Mouse (Mus musculus) heart, postnatal 0 days (tissue): ENCODE data around the gene Ehbp1. TPM values are rescaled to one million over a fixed set of nuclear protein-coding genes. Genes with fewer than 3 reads are reported as not detected.
A peak's percentile ranks its signal among the peaks of the same experiment; 100 is the strongest.

Source experiments
- ATAC-seq: fragments of 200-750 bp; cut with Nextera tagmentation; 2 replicates; pipeline ENCODE4 v1.8.0; 2017; ENCODE audit warnings: low read depth, moderate number of reproducible peaks, moderate library complexity; ENCODE audit not compliant: insufficient read depth
- DNase-seq: peaks from one replicate; pipeline ENCODE4 v3.0.0-alpha.2; 2016; ENCODE audit warnings: low spot score
- H3K27ac ChIP-seq: fragments of 300-500 bp; sonication (generic); 2 replicates; pipeline ENCODE4 v1.5.1; 2014; ENCODE audit warnings: low read depth, mild to moderate bottlenecking
- H3K27me3 ChIP-seq: fragments of 300-500 bp; sonication (generic); 2 replicates; pipeline ENCODE4 v1.6.1; 2014; ENCODE audit warnings: low read length, mixed read lengths; ENCODE audit not compliant: control insufficient read depth, insufficient read depth
- H3K36me3 ChIP-seq: fragments of 300-500 bp; sonication (generic); replicated peaks from 2 replicates; pipeline ENCODE4 v1.6.1; 2014; ENCODE audit warnings: low read length, mixed read lengths; ENCODE audit not compliant: control insufficient read depth, insufficient read depth
- H3K4me1 ChIP-seq: fragments of 300-500 bp; sonication (generic); 2 replicates; pipeline ENCODE4 v1.6.1; 2014; ENCODE audit warnings: antibody characterized with exemption; ENCODE audit not compliant: control insufficient read depth, insufficient read depth
- H3K4me2 ChIP-seq: fragments of 300-500 bp; sonication (generic); 2 replicates; pipeline ENCODE4 v1.6.1; 2014; ENCODE audit warnings: low read depth, mild to moderate bottlenecking, low read length, moderate library complexity
- H3K4me3 ChIP-seq: fragments of 300-500 bp; sonication (generic); 2 replicates; pipeline ENCODE4 v1.5.1; 2014; ENCODE audit warnings: low read depth, low read length
- H3K9ac ChIP-seq: fragments of 300-500 bp; sonication (generic); replicated peaks from 2 replicates; pipeline ENCODE4 v1.6.1; 2014; ENCODE audit warnings: low read depth, low read length, mixed read lengths
- H3K9me3 ChIP-seq: fragments of 300-500 bp; sonication (generic); replicated peaks from 2 replicates; pipeline ENCODE4 v1.6.1; 2016; ENCODE audit warnings: low read length; ENCODE audit not compliant: control insufficient read depth
- CTCF ChIP-seq: IDR thresholded peaks from 2 replicates; pipeline ENCODE4 v1.5.1; 2016; ENCODE audit warnings: antibody characterized with exemption, control low read depth, low read depth
- EP300 ChIP-seq: IDR thresholded peaks from 2 replicates; pipeline ENCODE4 v1.6.1; 2016; ENCODE audit warnings: antibody characterized with exemption, low read depth
- WGBS: fragments of 180-500 bp; shearing (Covaris S2); extraction: QIAGEN DNeasy Blood & Tissue Kit; methylation state at CpG from one replicate; pipeline ENCODE4 v1.1.7; 2014; 5-methylcytosine and 5-hydroxymethylcytosine counted together
- polyA plus RNA-seq: library from polyadenylated mRNA; unstranded; fragments of >200 nt; fragmentation: Nextera tagmentation; extraction: Ambion mirVana; gene quantifications from 2 replicates; pipeline ENCODE4 v1.2.1, GENCODE M21; 2015
- total RNA-seq: library from RNA; depleted of rRNA; stranded (reverse); fragments of >200 nt; gene quantifications from 2 replicates; pipeline ENCODE4 v1.2.3, GENCODE M21; 2014; ENCODE audit warnings: low replicate concordance

Ehbp1 gene
- total and polyA plus RNA-seq, 2 experiments from 2014 or later = 35.9 to 53.5 TPM

GRCm38 (mm10) chr11:22274144-22274543, 67.9 kb downstream of the Ehbp1 start:
- Histone ChIP-seq H3K4me3 (no peak overlapping the region), H3K9me3 (0 out of 2 replicates have a peak, but pooled peaks cover 4% of the 10 kb centered on the region), H3K4me2 (no peak overlapping the region), H3K27me3 (no peaks in the 10 kb centered on the region), H3K9ac (no peak overlapping the region), H3K36me3 (peaks cover 9% of the 10 kb centered on the region; the same call in 1 of the 2 replicates), H3K4me1 (peaks cover 9% of the 10 kb centered on the region; the same call in 1 of the 2 replicates), H3K27ac (0 out of 2 replicates have a peak overlapping the region, but pooled peaks have one; percentile 23)
- ATAC-seq (no peak), DNase-seq (no peak)
- TF ChIP-seq CTCF (no peak), EP300 (no peak)
- 36% methylated on average over 2 of the region's 2 CpGs for WGBS

- Histone ChIP-seq H3K27me3 (no peaks in the 10 kb centered on the region), H3K4me1 (peaks cover 9% of the 10 kb centered on the region; the same call in 1 of the 2 replicates), H3K4me3 (no peak overlapping the region), H3K9me3 (0 out of 2 replicates have a peak, but pooled peaks cover 4% of the 10 kb centered on the region), H3K36me3 (peaks cover 9% of the 10 kb centered on the region; the same call in 1 of the 2 replicates), H3K27ac (peak overlapping the region; percentile 23), H3K9ac (no peak overlapping the region), H3K4me2 (no peak overlapping the region)
- ATAC-seq = no peak
- TF ChIP-seq CTCF = no peak
- no peak for TF ChIP-seq EP300
- DNase-seq = no peak
- WGBS = 70% methylated on average over 7 of the region's 7 CpGs
These were observed 68.7 kb downstream of the Ehbp1 start for GRCm38 (mm10) chr11:22273378-22273777.

- H3K4me1 ChIP-seq = peaks cover 9% of the 10 kb centered on the region; the same call in 1 of the 2 replicates
- WGBS = 84% methylated on average over 3 of the region's 3 CpGs
- TF ChIP-seq EP300 = no peak
- no peak for TF ChIP-seq CTCF
These were observed 70.2 kb downstream of the Ehbp1 start for GRCm38 (mm10) chr11:22271889-22272288.

GRCm38 (mm10) chr11:22269643-22270042, 72.4 kb downstream of the Ehbp1 start:
- H3K4me2 ChIP-seq = no peak overlapping the region
- H3K4me1 ChIP-seq = peaks cover 9% of the 10 kb centered on the region; the same call in 1 of the 2 replicates
- H3K9ac ChIP-seq = no peak overlapping the region
- no peak overlapping the region for H3K27ac ChIP-seq
- TF ChIP-seq CTCF (no peak), EP300 (no peak)
- WGBS = 67% methylated on average over 4 of the region's 4 CpGs
- H3K4me3 ChIP-seq = no peak overlapping the region
- no peak for DNase-seq
- no peak for ATAC-seq
- no peaks in the 10 kb centered on the region for H3K27me3 ChIP-seq
- H3K9me3 ChIP-seq = no peaks in the 10 kb centered on the region
- no peaks in the 10 kb centered on the region for H3K36me3 ChIP-seq

More at GRCm38 (mm10) chr11:22271889-22272288, 70.2 kb downstream of the Ehbp1 start:
- H3K27ac ChIP-seq = no peak overlapping the region
- DNase-seq = no peak
- H3K9ac ChIP-seq = no peak overlapping the region
- no peaks in the 10 kb centered on the region for H3K27me3 ChIP-seq
- no peak for ATAC-seq
- no peak overlapping the region for H3K4me3 ChIP-seq
- H3K36me3 ChIP-seq = peaks cover 9% of the 10 kb centered on the region; the same call in 1 of the 2 replicates
- no peak overlapping the region for H3K4me2 ChIP-seq
- 0 out of 2 replicates have a peak, but pooled peaks cover 2% of the 10 kb centered on the region for H3K9me3 ChIP-seq

GRCm38 (mm10) chr11:22269173-22269572, 72.9 kb downstream of the Ehbp1 start:
- TF ChIP-seq CTCF (no peak), EP300 (no peak)
- Histone ChIP-seq H3K27ac (no peak overlapping the region), H3K9ac (no peak overlapping the region), H3K9me3 (no peaks in the 10 kb centered on the region), H3K36me3 (no peaks in the 10 kb centered on the region), H3K4me3 (no peak overlapping the region), H3K4me2 (no peak overlapping the region), H3K27me3 (no peaks in the 10 kb centered on the region), H3K4me1 (peaks cover 8% of the 10 kb centered on the region; the same call in 1 of the 2 replicates)
- WGBS = 65% methylated on average over 3 of the region's 3 CpGs
- ATAC-seq (no peak), DNase-seq (no peak)

- peak; percentile 20 for DNase-seq
- TF ChIP-seq CTCF (no peak), EP300 (no peak)
- Histone ChIP-seq H3K4me1 (no peaks in the 10 kb centered on the region), H3K4me3 (no peak overlapping the region), H3K4me2 (no peak overlapping the region), H3K27ac (no peak overlapping the region), H3K9me3 (no peaks in the 10 kb centered on the region), H3K27me3 (no peaks in the 10 kb centered on the region), H3K36me3 (no peaks in the 10 kb centered on the region), H3K9ac (no peak overlapping the region)
- no peak for ATAC-seq
These were observed 75.1 kb downstream of the Ehbp1 start for GRCm38 (mm10) chr11:22267014-22267413.
